Mouse (Mus musculus) heart, embryonic 15.5 days (tissue): ENCODE measurements around the gene Rras2. TPM values are rescaled to one million over a fixed set of nuclear protein-coding genes. Genes with fewer than 3 reads are reported as not detected.
A peak's percentile ranks its signal among the peaks of the same experiment; 100 is the strongest.

ENCODE experiments used
- ATAC-seq: fragments of 200-750 bp; cut with Nextera tagmentation; replicated peaks from 2 replicates; pipeline ENCODE4 v1.8.0; 2017; ENCODE audit warnings: low read depth, moderate TSS enrichment; ENCODE audit not compliant: insufficient number of reproducible peaks, insufficient read depth, low FRiP score
- H3K27ac ChIP-seq: fragments of 300-500 bp; sonication (generic); 2 replicates; pipeline ENCODE4 v1.5.1; 2015; ENCODE audit warnings: mild to moderate bottlenecking, inconsistent platforms
- H3K27me3 ChIP-seq: fragments of 300-500 bp; sonication (generic); 2 replicates; pipeline ENCODE4 v1.6.1; 2015; ENCODE audit warnings: inconsistent platforms
- H3K36me3 ChIP-seq: fragments of 300-500 bp; sonication (generic); 2 replicates; pipeline ENCODE4 v1.6.1; 2015; ENCODE audit warnings: mild to moderate bottlenecking, inconsistent platforms
- H3K4me1 ChIP-seq: fragments of 300-500 bp; sonication (generic); replicated peaks from 2 replicates; pipeline ENCODE4 v1.6.1; 2015; ENCODE audit warnings: inconsistent platforms
- H3K4me2 ChIP-seq: fragments of 300-500 bp; sonication (generic); 2 replicates; pipeline ENCODE4 v1.6.1; 2015; ENCODE audit warnings: inconsistent platforms, mild to moderate bottlenecking, moderate library complexity
- H3K4me3 ChIP-seq: fragments of 300-500 bp; sonication (generic); 2 replicates; pipeline ENCODE4 v1.5.1; 2015; ENCODE audit warnings: mild to moderate bottlenecking, inconsistent platforms
- H3K9ac ChIP-seq: fragments of 300-500 bp; sonication (generic); 2 replicates; pipeline ENCODE4 v1.6.1; 2015; ENCODE audit warnings: mild to moderate bottlenecking, inconsistent platforms
- H3K9me3 ChIP-seq: fragments of 300-500 bp; sonication (generic); replicated peaks from 2 replicates; pipeline ENCODE4 v1.6.1; 2016; ENCODE audit warnings: inconsistent platforms
- WGBS: fragments of 180-500 bp; shearing (Covaris S2); methylation state at CpG from one replicate; pipeline ENCODE4 v1.1.7; 2015; ENCODE audit warnings: mixed read lengths; 5-methylcytosine and 5-hydroxymethylcytosine counted together
- polyA plus RNA-seq: library from polyadenylated mRNA; unstranded; fragments of >200 nt; fragmentation: Nextera tagmentation; extraction: Ambion mirVana; gene quantifications from 2 replicates; pipeline ENCODE4 v1.2.1, GENCODE M21; 2015

Rras2 gene
- polyA plus RNA-seq, 1 experiment from 2014 or later: 44.1 TPM

DNA sequence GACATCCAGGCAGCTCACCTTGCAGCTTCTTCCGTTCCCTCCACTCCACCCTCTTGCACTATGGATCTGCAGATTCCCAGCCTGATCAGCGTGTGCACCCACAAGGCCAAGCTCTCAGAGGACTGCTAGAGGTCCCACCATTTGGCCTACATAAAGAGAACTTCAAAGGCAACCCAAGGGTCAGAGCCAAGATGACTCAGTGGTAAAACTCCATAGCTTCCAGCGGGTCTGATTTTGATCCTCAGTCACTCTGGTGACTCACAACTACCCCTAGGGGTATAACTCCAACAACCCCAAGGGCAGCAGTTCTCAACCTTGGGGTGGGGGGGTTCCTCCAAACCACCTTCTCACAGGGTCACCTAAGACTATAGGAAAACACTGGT, 47.1 kb downstream of the Rras2 start:
- H3K4me3 ChIP-seq: no peak overlapping the region
- no peak overlapping the region for H3K4me2 ChIP-seq
- no peak for ATAC-seq
- H3K27ac ChIP-seq: no peak overlapping the region
- no peak overlapping the region for H3K9ac ChIP-seq
- 80% methylated on average over 3 of the region's 3 CpGs for WGBS
- no peaks in the 10 kb centered on the region for H3K9me3 ChIP-seq
- 0 out of 2 replicates have a peak, but pooled peaks cover 5% of the 10 kb centered on the region for H3K36me3 ChIP-seq
- H3K27me3 ChIP-seq: no peaks in the 10 kb centered on the region
- peaks cover 45% of the 10 kb centered on the region for H3K4me1 ChIP-seq

GRCm38 (mm10) chr7:114069726-114070457, 47.7 kb downstream of the Rras2 start:
- Histone ChIP-seq H3K36me3 (0 out of 2 replicates have a peak, but pooled peaks cover 5% of the 10 kb centered on the region), H3K27me3 (no peaks in the 10 kb centered on the region), H3K4me3 (no peak overlapping the region), H3K4me1 (peaks cover 51% of the 10 kb centered on the region), H3K4me2 (no peak overlapping the region), H3K9me3 (no peaks in the 10 kb centered on the region), H3K27ac (no peak overlapping the region), H3K9ac (no peak overlapping the region)
- no peak for ATAC-seq
- 77% methylated on average over 11 of the region's 11 CpGs for WGBS

- H3K4me3 ChIP-seq: no peak overlapping the region
- no peaks in the 10 kb centered on the region for H3K27me3 ChIP-seq
- WGBS: 81% methylated on average over 11 of the region's 11 CpGs
- H3K4me2 ChIP-seq: no peak overlapping the region
- H3K27ac ChIP-seq: no peak overlapping the region
- no peak for ATAC-seq
- H3K4me1 ChIP-seq: peaks cover 58% of the 10 kb centered on the region
- no peaks in the 10 kb centered on the region for H3K9me3 ChIP-seq
- no peak overlapping the region for H3K9ac ChIP-seq
- 0 out of 2 replicates have a peak, but pooled peaks cover 5% of the 10 kb centered on the region for H3K36me3 ChIP-seq
Observed at GRCm38 (mm10) chr7:114068956-114069533, 48.5 kb downstream of the Rras2 start.

- H3K9me3 ChIP-seq: no peaks in the 10 kb centered on the region
- peak overlapping the region; percentile 69 for H3K4me2 ChIP-seq
- H3K27ac ChIP-seq: peak overlapping the region; percentile 65
- peak overlapping the region; percentile 36 for H3K4me3 ChIP-seq
- H3K9ac ChIP-seq: 0 out of 2 replicates have a peak overlapping the region, but pooled peaks have one; percentile 19
- peaks cover 52% of the 10 kb centered on the region for H3K4me1 ChIP-seq
- 10% methylated on average over 14 of the region's 14 CpGs for WGBS
- H3K36me3 ChIP-seq: 0 out of 2 replicates have a peak, but pooled peaks cover 5% of the 10 kb centered on the region
- no peaks in the 10 kb centered on the region for H3K27me3 ChIP-seq
- ATAC-seq: peak; percentile 41
Observed at GRCm38 (mm10) chr7:114066529-114067178, 50.9 kb downstream of the Rras2 start.

DNA sequence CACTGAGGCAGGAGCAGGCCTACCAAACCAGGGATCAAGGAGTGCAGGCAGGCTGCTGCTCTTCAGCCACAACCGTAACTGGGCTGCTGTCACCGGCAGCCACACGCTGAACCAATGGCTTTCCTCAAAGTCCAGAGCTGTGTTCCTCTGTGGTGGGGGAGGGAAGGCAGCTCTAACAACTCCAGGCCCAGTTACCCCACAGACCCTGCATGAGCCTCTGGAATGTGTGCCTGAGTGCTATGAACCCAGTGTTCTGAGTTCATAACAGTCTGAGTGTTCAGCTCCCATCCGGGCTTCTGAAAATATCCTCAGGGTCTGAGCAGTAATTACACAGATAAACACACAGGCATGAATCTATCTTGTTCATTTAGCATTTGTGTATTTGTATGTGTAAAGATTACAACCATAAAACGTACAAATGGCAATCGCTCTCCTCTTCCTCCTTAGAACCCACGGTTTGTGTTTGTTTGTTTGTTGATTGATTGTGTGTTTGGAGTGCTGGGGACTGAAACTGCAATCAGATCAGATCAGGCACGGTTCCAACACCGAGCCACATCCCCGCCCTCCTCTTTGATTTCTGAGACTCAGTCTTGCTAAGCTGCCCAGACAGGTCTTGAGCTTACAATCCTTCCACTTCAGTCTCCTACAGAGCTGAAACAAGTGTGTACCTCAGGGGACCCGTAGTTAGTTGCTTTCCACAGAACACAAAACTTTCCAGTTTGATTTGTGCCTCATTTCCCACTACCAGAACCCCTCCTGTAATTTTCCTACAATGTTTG, 52.0 kb downstream of the Rras2 start:
- Histone ChIP-seq H3K4me1 (peaks cover 43% of the 10 kb centered on the region), H3K4me3 (no peak overlapping the region), H3K36me3 (0 out of 2 replicates have a peak, but pooled peaks cover 5% of the 10 kb centered on the region), H3K4me2 (no peak overlapping the region), H3K27me3 (no peaks in the 10 kb centered on the region), H3K9me3 (no peaks in the 10 kb centered on the region), H3K9ac (no peak overlapping the region), H3K27ac (peak overlapping the region; percentile 65)
- peak; percentile 63 for ATAC-seq
- 29% methylated on average over 11 of the region's 11 CpGs for WGBS

- Histone ChIP-seq H3K4me2 (0 out of 2 replicates have a peak overlapping the region, but pooled peaks have one; percentile 15), H3K4me3 (no peak overlapping the region), H3K4me1 (peaks cover 40% of the 10 kb centered on the region), H3K27ac (peak overlapping the region; percentile 36; the same call in 1 of the 2 replicates), H3K27me3 (no peaks in the 10 kb centered on the region), H3K9me3 (no peaks in the 10 kb centered on the region), H3K36me3 (0 out of 2 replicates have a peak, but pooled peaks cover 5% of the 10 kb centered on the region), H3K9ac (no peak overlapping the region)
- 53% methylated on average over 6 of the region's 6 CpGs for WGBS
- no peak for ATAC-seq
Observed at GRCm38 (mm10) chr7:114063966-114064365, 53.6 kb downstream of the Rras2 start.

DNA sequence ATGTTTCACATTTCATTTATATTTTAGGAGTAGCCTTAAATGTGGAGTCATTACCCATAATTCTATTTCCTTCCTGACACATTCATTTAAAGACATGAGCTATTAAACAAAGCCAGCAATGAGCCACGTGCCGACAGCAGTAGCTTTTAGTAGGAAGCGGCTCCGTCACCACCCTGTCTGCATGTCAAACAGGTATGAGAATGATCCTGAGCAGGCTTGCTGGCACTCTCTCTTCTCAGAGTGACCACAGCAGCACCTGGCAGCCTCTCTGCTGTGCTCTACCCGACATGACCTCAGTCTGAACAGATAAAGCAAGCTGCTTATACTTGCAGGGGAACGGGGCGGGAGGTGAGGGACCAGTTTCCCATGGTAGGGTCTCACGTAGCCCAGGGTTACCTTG, 54.0 kb downstream of the Rras2 start:
- Histone ChIP-seq H3K4me1 (peaks cover 40% of the 10 kb centered on the region), H3K4me2 (0 out of 2 replicates have a peak overlapping the region, but pooled peaks have one; percentile 15), H3K4me3 (no peak overlapping the region), H3K27ac (peak overlapping the region; percentile 36; the same call in 1 of the 2 replicates), H3K27me3 (no peaks in the 10 kb centered on the region), H3K9ac (no peak overlapping the region), H3K36me3 (0 out of 2 replicates have a peak, but pooled peaks cover 3% of the 10 kb centered on the region), H3K9me3 (no peaks in the 10 kb centered on the region)
- peak; percentile 34 for ATAC-seq
- 24% methylated on average over 8 of the region's 8 CpGs for WGBS

DNA sequence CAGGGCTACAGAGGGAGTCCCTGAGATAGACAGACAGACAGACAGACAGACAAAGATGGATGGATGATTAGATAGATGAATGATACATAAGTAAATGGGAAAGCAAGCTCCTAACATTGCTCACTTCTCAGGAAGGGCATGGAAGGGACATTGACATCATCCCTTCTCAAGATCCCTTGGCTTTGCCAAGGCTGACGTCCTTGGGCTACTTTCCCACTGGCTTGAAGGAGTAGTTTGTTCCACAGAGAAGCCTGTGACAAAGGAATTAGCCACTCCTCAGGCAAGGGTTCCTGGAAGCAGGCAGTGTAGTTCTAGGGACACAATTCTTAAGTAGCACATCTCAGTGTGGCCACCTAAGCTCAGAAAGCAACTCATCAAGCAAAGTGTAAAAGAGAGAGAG, 55.1 kb downstream of the Rras2 start:
- no peak for ATAC-seq
- Histone ChIP-seq H3K4me3 (no peak overlapping the region), H3K4me1 (peaks cover 36% of the 10 kb centered on the region), H3K36me3 (peaks cover 4% of the 10 kb centered on the region; the same call in 1 of the 2 replicates), H3K27me3 (no peaks in the 10 kb centered on the region), H3K4me2 (no peak overlapping the region), H3K27ac (no peak overlapping the region), H3K9ac (no peak overlapping the region), H3K9me3 (no peaks in the 10 kb centered on the region)
- 56% methylated on average over 1 of the region's 1 CpGs for WGBS

GRCm38 (mm10) chr7:114060445-114060844, 57.1 kb downstream of the Rras2 start:
- H3K27me3 ChIP-seq: no peaks in the 10 kb centered on the region
- peaks cover 20% of the 10 kb centered on the region for H3K4me1 ChIP-seq
- H3K9ac ChIP-seq: no peak overlapping the region
- H3K36me3 ChIP-seq: peaks cover 4% of the 10 kb centered on the region; the same call in 1 of the 2 replicates
- H3K4me2 ChIP-seq: no peak overlapping the region
- ATAC-seq: no peak
- no peak overlapping the region for H3K27ac ChIP-seq
- WGBS: 91% methylated on average over 6 of the region's 6 CpGs
- no peak overlapping the region for H3K4me3 ChIP-seq
- no peaks in the 10 kb centered on the region for H3K9me3 ChIP-seq

DNA sequence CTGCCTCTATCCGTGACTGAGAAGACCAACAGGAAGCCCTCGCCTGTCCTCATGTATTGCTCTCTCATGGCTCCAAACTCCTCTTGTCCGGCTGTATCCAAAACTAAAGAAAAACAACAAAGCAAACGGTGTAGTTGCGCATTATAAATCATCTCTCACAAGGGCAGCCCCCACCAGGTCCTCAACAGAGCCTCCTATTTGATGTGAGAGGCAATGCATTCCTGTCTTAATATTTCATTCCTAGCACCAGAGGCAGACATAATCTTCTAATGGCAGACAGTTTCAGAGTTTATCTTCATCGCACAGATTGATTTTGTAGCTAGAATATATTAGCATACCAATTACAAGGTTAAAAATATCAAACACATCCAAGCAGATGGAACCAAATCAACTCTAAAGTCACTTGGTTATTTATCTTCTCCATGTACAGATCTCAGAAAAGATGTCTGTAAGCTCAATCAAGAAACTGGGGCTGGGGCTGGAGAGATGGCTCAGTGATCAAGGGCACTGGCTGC, 58.6 kb downstream of the Rras2 start:
- Histone ChIP-seq H3K4me3 (no peak overlapping the region), H3K4me1 (peaks cover 13% of the 10 kb centered on the region), H3K36me3 (peaks cover 4% of the 10 kb centered on the region; the same call in 1 of the 2 replicates), H3K9me3 (no peaks in the 10 kb centered on the region), H3K27ac (no peak overlapping the region), H3K9ac (no peak overlapping the region), H3K4me2 (no peak overlapping the region), H3K27me3 (no peaks in the 10 kb centered on the region)
- 85% methylated on average over 6 of the region's 6 CpGs for WGBS
- no peak for ATAC-seq
